7 mouse cellular contexts compared by ENCODE assay signal in the genomic region with DNA sequence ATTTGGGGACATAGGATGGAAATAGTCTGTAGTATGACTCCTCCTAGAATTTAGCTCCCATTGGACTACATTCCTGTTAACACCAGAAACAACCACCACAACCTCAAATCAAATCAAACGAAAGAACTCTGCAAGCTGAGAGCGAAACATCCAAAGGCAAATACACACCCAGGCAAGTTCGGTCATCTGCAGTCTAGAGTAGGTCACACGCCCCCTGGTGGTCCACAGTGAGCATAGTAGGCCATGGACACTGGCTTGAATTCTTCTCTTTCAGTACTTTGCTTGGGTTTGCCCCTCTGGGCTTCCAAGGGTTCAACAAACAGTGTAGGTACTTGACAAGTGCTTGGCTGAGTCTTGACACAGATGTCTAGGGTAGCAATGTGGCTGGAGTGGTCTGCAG. TPM values are rescaled to one million over a fixed set of nuclear protein-coding genes. Genes with fewer than 3 reads are reported as not detected.
A peak's percentile ranks its signal among the peaks of the same experiment; 100 is the strongest.
DNase-seq lines count a peak whose midpoint lies in the region; ATAC-seq and TF ChIP-seq lines count a peak whose summit lies in the region.

No protein-coding gene starts in this region.

- no peaks in the 10 kb centered on the region for H3K9me3 ChIP-seq in hindbrain, embryonic 13.5 days
- H3K9me3 ChIP-seq in megakaryocyte, embryonic 14.5 days = peaks cover 15% of the 10 kb centered on the region

- no peak overlapping the region for H3K4me3 ChIP-seq in hindbrain, embryonic 13.5 days
- no peak overlapping the region for H3K4me3 ChIP-seq in left cerebral cortex, adult 2 months
- peak overlapping the region; percentile 83 for H3K4me3 ChIP-seq in megakaryocyte, embryonic 14.5 days (replicated peaks)

- H3K4me2 ChIP-seq in hindbrain, embryonic 13.5 days = 0 out of 2 replicates have a peak overlapping the region, but pooled peaks have one; percentile 9

- ATAC-seq in hindbrain, embryonic 13.5 days (ENCODE audit: low FRiP score) = 0 out of 2 replicates have a peak, but pooled peaks have one; percentile 35

- H3K4me1 ChIP-seq in hindbrain, embryonic 13.5 days (replicated peaks) = peaks cover 4% of the 10 kb centered on the region; the same call in 1 of the 2 replicates
- peaks cover 13% of the 10 kb centered on the region for H3K4me1 ChIP-seq in megakaryocyte, embryonic 14.5 days

- H3K27ac ChIP-seq in hindbrain, embryonic 13.5 days = no peak overlapping the region
- no peak overlapping the region for H3K27ac ChIP-seq in left cerebral cortex, adult 2 months

- H3K27me3 ChIP-seq in hindbrain, embryonic 13.5 days = no peaks in the 10 kb centered on the region
- H3K27me3 ChIP-seq in megakaryocyte, embryonic 14.5 days (replicated peaks) = peaks cover 45% of the 10 kb centered on the region

- WGBS in hindbrain, embryonic 13.5 days = 18% methylated on average over 4 of the region's 4 CpGs

- no peak overlapping the region for H3K9ac ChIP-seq in hindbrain, embryonic 13.5 days

- intact Hi-C loops in left cerebral cortex, adult 2 months (cut with DNase I) = loop anchor here (1.0 kb wide), 2 partner anchors 106 to 333 kb away; no protein-coding TSS in a partner anchor

- no peaks in the 10 kb centered on the region for H3K36me3 ChIP-seq in hindbrain, embryonic 13.5 days
- no peaks in the 10 kb centered on the region for H3K36me3 ChIP-seq in megakaryocyte, embryonic 14.5 days (replicated peaks; ENCODE audit: low read length)

- TF ChIP-seq CTCF in left cerebral cortex, adult 2 months (IDR thresholded peaks at IDR 0.05) = peak; percentile 91

- peak; percentile 46 for DNase-seq in WW6 (ENCODE audit: low read depth, low spot score)
- DNase-seq in cerebellum, postnatal 14 days = peak; percentile 83 to 88
- DNase-seq in frontal cortex, postnatal 14 days (ENCODE audit: low spot score in 2 of 2) = peak; percentile 14 to 49
- peak; percentile 54 for DNase-seq in left cerebral cortex, adult 2 months (ENCODE audit: extremely low spot score in 1 of 2, low spot score in 2 of 2)
- peak; percentile 75 for DNase-seq in right cerebral cortex, postnatal 14 days

RNA-seq across cellular contexts. Expression of a gene that starts 6.4 kb away (rescaled TPM):
- polyA plus RNA-seq in hindbrain, embryonic 13.5 days (2015; fragmentation: Nextera tagmentation; extraction: Ambion mirVana) = not detected in 2 replicates
- total RNA-seq in left cerebral cortex, adult 2 months (2021) = under 1 TPM in 1 of 2 experiments, not detected in 1; 0.11 TPM
- not detected in 2 replicates for polyA plus RNA-seq in megakaryocyte, embryonic 14.5 days (2012; ENCODE audit: insufficient read depth, low replicate concordance)

RNA-seq across cellular contexts. Expression of a gene that starts 53.4 kb away (rescaled TPM):
- polyA plus RNA-seq in hindbrain, embryonic 13.5 days (2015; fragmentation: Nextera tagmentation; extraction: Ambion mirVana) = 41.1 and 45.8 TPM in 2 replicates
- 10 to 100 TPM; 50.0 to 50.2 TPM for total RNA-seq in left cerebral cortex, adult 2 months (2021)
- 4.9 and 34.0 TPM in 2 replicates for polyA plus RNA-seq in megakaryocyte, embryonic 14.5 days (2012; ENCODE audit: insufficient read depth, low replicate concordance)

Comparison
In these comparisons a context has a peak if more than half of its experiments do, and no peak if none do; other contexts are left out.
1. DNase-seq: peak in every context shown above with its lines; median percentile 86 in cerebellum, postnatal 14 days; 75 in right cerebral cortex, postnatal 14 days; 54 in left cerebral cortex, adult 2 months; 46 in WW6; 32 in frontal cortex, postnatal 14 days.